Mouse (Mus musculus): Measurements from ENCODE around the gene Lrig1.

Gene Lrig1

GRCm38 (mm10) chr6:94645723-94646122 is 54.2 kb downstream of the Lrig1 start:
- no peak for DNase-seq

GRCm38 (mm10) chr6:94644641-94645040 is 55.3 kb downstream of the Lrig1 start:
- no peak for DNase-seq

GRCm38 (mm10) chr6:94643989-94644388 is 56.0 kb downstream of the Lrig1 start:
- no peak for DNase-seq

GRCm38 (mm10) chr6:94642048-94642447 is 57.9 kb downstream of the Lrig1 start:
- DNase-seq: no peak

- peak; percentile 45 for DNase-seq
Observed at GRCm38 (mm10) chr6:94640297-94640696, 59.7 kb downstream of the Lrig1 start.

GRCm38 (mm10) chr6:94637024-94637434 is 62.9 kb downstream of the Lrig1 start:
- no peak for DNase-seq

GRCm38 (mm10) chr6:94635343-94635742 is 64.6 kb downstream of the Lrig1 start:
- DNase-seq: no peak

- no peak for DNase-seq
Observed at GRCm38 (mm10) chr6:94634710-94635109, 65.2 kb downstream of the Lrig1 start.

- DNase-seq: no peak
Observed at GRCm38 (mm10) chr6:94634274-94634673, 65.7 kb downstream of the Lrig1 start.

GRCm38 (mm10) chr6:94631779-94632082 is 68.2 kb downstream of the Lrig1 start:
- DNase-seq: no peak

- no peak for DNase-seq
Observed at GRCm38 (mm10) chr6:94631051-94631778, 68.7 kb downstream of the Lrig1 start.

GRCm38 (mm10) chr6:94628787-94629186 is 71.2 kb downstream of the Lrig1 start:
- no peak for DNase-seq

- no peak for DNase-seq
Observed at GRCm38 (mm10) chr6:94627714-94628595, 72.0 kb downstream of the Lrig1 start.

GRCm38 (mm10) chr6:94626807-94627206 is 73.2 kb downstream of the Lrig1 start:
- DNase-seq: peak; percentile 46

- no peak for DNase-seq
Observed at GRCm38 (mm10) chr6:94625896-94626295, 74.1 kb downstream of the Lrig1 start.

GRCm38 (mm10) chr6:94624543-94624942 is 75.4 kb downstream of the Lrig1 start:
- DNase-seq: no peak

- DNase-seq: peak; percentile 57
Observed at GRCm38 (mm10) chr6:94622983-94623382, 77.0 kb downstream of the Lrig1 start.

- no peak for DNase-seq
Observed at GRCm38 (mm10) chr6:94620801-94621301, 79.1 kb downstream of the Lrig1 start.

GRCm38 (mm10) chr6:94620287-94620686 is 79.7 kb downstream of the Lrig1 start:
- DNase-seq: no peak

GRCm38 (mm10) chr6:94618671-94619070 is 81.3 kb downstream of the Lrig1 start:
- DNase-seq: no peak

- no peak for DNase-seq
Observed at GRCm38 (mm10) chr6:94615936-94616335, 84.0 kb downstream of the Lrig1 start.

- no peak for DNase-seq
Observed at GRCm38 (mm10) chr6:94614346-94614745, 85.6 kb downstream of the Lrig1 start.

- no peak for DNase-seq
Observed at GRCm38 (mm10) chr6:94613235-94613895, 86.6 kb downstream of the Lrig1 start.
